Mouse (Mus musculus) limb, embryonic 10.5 days (tissue): ENCODE results near the gene Pex11g. TPM values are rescaled to one million over a fixed set of nuclear protein-coding genes. Genes with fewer than 3 reads are reported as not detected.

ENCODE experiments used
- polyA plus RNA-seq: library from polyadenylated mRNA; unstranded; fragments of >200 nt; fragmentation: Nextera tagmentation; extraction: Ambion mirVana; gene quantifications from 2 replicates; pipeline ENCODE4 v1.2.1, GENCODE M21; 2016

Pex11g gene
- polyA plus RNA-seq, 1 experiment from 2014 or later, result 7.6 TPM

Other genes with a start within 250 kb of the Pex11g start
- gene Insr, start 188.1 kb downstream of the Pex11g start, polyA plus RNA-seq, result 27.5 and 32.6 TPM in 2 replicates
- not detected in 2 replicates for gene A430078G23Rik, start 114.3 kb downstream of the Pex11g start, polyA plus RNA-seq
- 8.0 and 9.5 TPM in 2 replicates for gene Arhgef18, start 74.7 kb downstream of the Pex11g start, polyA plus RNA-seq
- not detected in 2 replicates for gene Tex45, start 3.2 kb upstream of the Pex11g start, polyA plus RNA-seq
- gene Zfp358, start 25.5 kb upstream of the Pex11g start, polyA plus RNA-seq, result 71.3 and 80.8 TPM in 2 replicates
- gene Mcoln1, start 32.8 kb upstream of the Pex11g start, polyA plus RNA-seq, result 59.4 and 71.5 TPM in 2 replicates
- gene Pnpla6, start 47.7 kb upstream of the Pex11g start, polyA plus RNA-seq, result 17.7 and 21.1 TPM in 2 replicates
- 3.5 and 4.0 TPM in 2 replicates for gene C330021F23Rik, start 100.3 kb upstream of the Pex11g start, polyA plus RNA-seq
- gene Camsap3, start 119.6 kb upstream of the Pex11g start, polyA plus RNA-seq, result 5.3 and 6.0 TPM in 2 replicates
- gene Xab2, start 153.6 kb upstream of the Pex11g start, polyA plus RNA-seq, result 76.0 and 78.7 TPM in 2 replicates
- 92.1 and 92.9 TPM in 2 replicates for gene Pet100, start 153.9 kb upstream of the Pex11g start, polyA plus RNA-seq
- gene Pcp2, start 157.9 kb upstream of the Pex11g start, polyA plus RNA-seq, result 1.0 and 1.3 TPM in 2 replicates
- gene Stxbp2, start 163.3 kb upstream of the Pex11g start, polyA plus RNA-seq, result 28.6 and 29.8 TPM in 2 replicates
- 0.15 and 0.16 TPM in 2 replicates for gene Retn, start 188.1 kb upstream of the Pex11g start, polyA plus RNA-seq
- not detected in 2 replicates for gene Mcemp1, start 198.1 kb upstream of the Pex11g start, polyA plus RNA-seq
- gene Fcor, start 204.7 kb upstream of the Pex11g start, polyA plus RNA-seq, result 11.0 and 12.6 TPM in 2 replicates
- 44.3 and 46.0 TPM in 2 replicates for gene Trappc5, start 208.6 kb upstream of the Pex11g start, polyA plus RNA-seq
- gene Fcer2a, start 226.5 kb upstream of the Pex11g start, polyA plus RNA-seq, result 0.21 and 0.40 TPM in 2 replicates